Mouse (Mus musculus): Measurements from ENCODE around the gene Rnf130. TPM values are rescaled to one million over a fixed set of nuclear protein-coding genes. Genes with fewer than 3 reads are reported as not detected.

Gene Rnf130
- polyA plus RNA-seq, 1 experiment from 2014 or later, result 25.7 TPM

- Histone ChIP-seq H3K9ac (no peak overlapping the region), H3K4me2 (no peak overlapping the region), H3K27me3 (replicated peaks) (no peaks in the 10 kb centered on the region), H3K27ac (replicated peaks) (no peak overlapping the region), H3K9me3 (no peaks in the 10 kb centered on the region), H3K4me1 (no peaks in the 10 kb centered on the region), H3K36me3 (no peaks in the 10 kb centered on the region), H3K4me3 (no peak overlapping the region)
- 60% methylated on average over 2 of the region's 2 CpGs for WGBS
- ATAC-seq (ENCODE audit: extremely low read depth, insufficient number of reproducible peaks, low FRiP score, low TSS enrichment), result no peak
These were observed 30.6 kb upstream of the Rnf130 start for GRCm38 (mm10) chr11:49994536-49994935.

GRCm38 (mm10) chr11:49996398-49996797 lies 28.7 kb upstream of the Rnf130 start:
- no peaks in the 10 kb centered on the region for H3K27me3 ChIP-seq (replicated peaks)
- no peaks in the 10 kb centered on the region for H3K36me3 ChIP-seq
- no peaks in the 10 kb centered on the region for H3K4me1 ChIP-seq
- H3K4me2 ChIP-seq, result no peak overlapping the region
- no peak overlapping the region for H3K9ac ChIP-seq
- H3K9me3 ChIP-seq, result no peaks in the 10 kb centered on the region
- ATAC-seq (ENCODE audit: extremely low read depth, insufficient number of reproducible peaks, low FRiP score, low TSS enrichment), result no peak
- no peak overlapping the region for H3K4me3 ChIP-seq
- H3K27ac ChIP-seq (replicated peaks), result no peak overlapping the region
- 68% methylated on average over 4 of the region's 4 CpGs for WGBS

- ATAC-seq (ENCODE audit: extremely low read depth, insufficient number of reproducible peaks, low FRiP score, low TSS enrichment), result no peak
These were observed 27.8 kb upstream of the Rnf130 start for GRCm38 (mm10) chr11:49997321-49997720.

GRCm38 (mm10) chr11:50002853-50003252 lies 22.3 kb upstream of the Rnf130 start:
- H3K4me1 ChIP-seq, result no peaks in the 10 kb centered on the region
- H3K27me3 ChIP-seq (replicated peaks), result no peaks in the 10 kb centered on the region
- H3K9ac ChIP-seq, result no peak overlapping the region
- WGBS, result 81% methylated on average over 4 of the region's 4 CpGs
- ATAC-seq (ENCODE audit: extremely low read depth, insufficient number of reproducible peaks, low FRiP score, low TSS enrichment), result no peak
- no peaks in the 10 kb centered on the region for H3K36me3 ChIP-seq
- H3K27ac ChIP-seq (replicated peaks), result no peak overlapping the region
- H3K4me3 ChIP-seq, result no peak overlapping the region
- H3K4me2 ChIP-seq, result no peak overlapping the region
- no peaks in the 10 kb centered on the region for H3K9me3 ChIP-seq

More at GRCm38 (mm10) chr11:49997321-49997720, 27.8 kb upstream of the Rnf130 start:
- Histone ChIP-seq H3K4me2 (no peak overlapping the region), H3K27me3 (replicated peaks) (no peaks in the 10 kb centered on the region), H3K9me3 (no peaks in the 10 kb centered on the region), H3K27ac (replicated peaks) (no peak overlapping the region), H3K4me1 (no peaks in the 10 kb centered on the region), H3K9ac (no peak overlapping the region), H3K36me3 (no peaks in the 10 kb centered on the region), H3K4me3 (no peak overlapping the region)
- 73% methylated on average over 5 of the region's 5 CpGs for WGBS

- H3K4me1 ChIP-seq, result no peaks in the 10 kb centered on the region
- 71% methylated on average over 10 of the region's 10 CpGs for WGBS
- ATAC-seq (ENCODE audit: extremely low read depth, insufficient number of reproducible peaks, low FRiP score, low TSS enrichment), result no peak
- H3K4me3 ChIP-seq, result no peak overlapping the region
- no peaks in the 10 kb centered on the region for H3K36me3 ChIP-seq
- no peak overlapping the region for H3K4me2 ChIP-seq
- H3K27ac ChIP-seq (replicated peaks), result no peak overlapping the region
- no peaks in the 10 kb centered on the region for H3K27me3 ChIP-seq (replicated peaks)
- H3K9ac ChIP-seq, result no peak overlapping the region
- no peaks in the 10 kb centered on the region for H3K9me3 ChIP-seq
These were observed 17.4 kb upstream of the Rnf130 start for GRCm38 (mm10) chr11:50007776-50008175.

GRCm38 (mm10) chr11:50008231-50008630 lies 16.9 kb upstream of the Rnf130 start:
- H3K36me3 ChIP-seq, result no peaks in the 10 kb centered on the region
- H3K4me3 ChIP-seq, result no peak overlapping the region
- 42% methylated on average over 5 of the region's 5 CpGs for WGBS
- no peak for ATAC-seq (ENCODE audit: extremely low read depth, insufficient number of reproducible peaks, low FRiP score, low TSS enrichment)
- H3K4me1 ChIP-seq, result no peaks in the 10 kb centered on the region
- H3K4me2 ChIP-seq, result no peak overlapping the region
- no peak overlapping the region for H3K27ac ChIP-seq (replicated peaks)
- no peaks in the 10 kb centered on the region for H3K27me3 ChIP-seq (replicated peaks)
- no peak overlapping the region for H3K9ac ChIP-seq
- no peaks in the 10 kb centered on the region for H3K9me3 ChIP-seq

- Histone ChIP-seq H3K4me3 (no peak overlapping the region), H3K27me3 (replicated peaks) (no peaks in the 10 kb centered on the region), H3K9ac (no peak overlapping the region), H3K4me1 (peaks cover 16% of the 10 kb centered on the region), H3K9me3 (no peaks in the 10 kb centered on the region), H3K36me3 (no peaks in the 10 kb centered on the region), H3K27ac (replicated peaks) (no peak overlapping the region), H3K4me2 (no peak overlapping the region)
- 70% methylated on average over 6 of the region's 6 CpGs for WGBS
- no peak for ATAC-seq (ENCODE audit: extremely low read depth, insufficient number of reproducible peaks, low FRiP score, low TSS enrichment)
These were observed 12.1 kb upstream of the Rnf130 start for GRCm38 (mm10) chr11:50013016-50013415.

GRCm38 (mm10) chr11:50016503-50016902 lies 8.6 kb upstream of the Rnf130 start:
- H3K4me2 ChIP-seq, result no peak overlapping the region
- WGBS, result 44% methylated on average over 5 of the region's 5 CpGs
- no peaks in the 10 kb centered on the region for H3K27me3 ChIP-seq (replicated peaks)
- peaks cover 20% of the 10 kb centered on the region for H3K4me1 ChIP-seq
- no peak overlapping the region for H3K9ac ChIP-seq
- no peaks in the 10 kb centered on the region for H3K9me3 ChIP-seq
- H3K4me3 ChIP-seq, result no peak overlapping the region
- H3K27ac ChIP-seq (replicated peaks), result peak overlapping the region; percentile 61
- no peaks in the 10 kb centered on the region for H3K36me3 ChIP-seq
- no peak for ATAC-seq (ENCODE audit: extremely low read depth, insufficient number of reproducible peaks, low FRiP score, low TSS enrichment)

GRCm38 (mm10) chr11:50017511-50017910 lies 7.6 kb upstream of the Rnf130 start:
- WGBS, result 65% methylated on average over 7 of the region's 7 CpGs
- H3K4me3 ChIP-seq, result no peak overlapping the region

GRCm38 (mm10) chr11:50018848-50019247 lies 6.3 kb upstream of the Rnf130 start:
- peaks cover 5% of the 10 kb centered on the region for H3K27me3 ChIP-seq (replicated peaks)
- H3K4me3 ChIP-seq, result no peak overlapping the region
- H3K9me3 ChIP-seq, result no peaks in the 10 kb centered on the region
- no peak overlapping the region for H3K27ac ChIP-seq (replicated peaks)
- ATAC-seq (ENCODE audit: extremely low read depth, insufficient number of reproducible peaks, low FRiP score, low TSS enrichment), result no peak
- H3K9ac ChIP-seq, result no peak overlapping the region
- no peaks in the 10 kb centered on the region for H3K36me3 ChIP-seq
- peaks cover 20% of the 10 kb centered on the region for H3K4me1 ChIP-seq
- H3K4me2 ChIP-seq, result no peak overlapping the region

More at GRCm38 (mm10) chr11:50017511-50017910, 7.6 kb upstream of the Rnf130 start:
- H3K9ac ChIP-seq, result no peak overlapping the region
- peaks cover 20% of the 10 kb centered on the region for H3K4me1 ChIP-seq
- H3K27ac ChIP-seq (replicated peaks), result no peak overlapping the region
- H3K9me3 ChIP-seq, result no peaks in the 10 kb centered on the region
- no peak overlapping the region for H3K4me2 ChIP-seq
- ATAC-seq (ENCODE audit: extremely low read depth, insufficient number of reproducible peaks, low FRiP score, low TSS enrichment), result no peak
- H3K27me3 ChIP-seq (replicated peaks), result no peaks in the 10 kb centered on the region
- no peaks in the 10 kb centered on the region for H3K36me3 ChIP-seq

GRCm38 (mm10) chr11:50022085-50022484 lies 3.1 kb upstream of the Rnf130 start:
- no peak for ATAC-seq (ENCODE audit: extremely low read depth, insufficient number of reproducible peaks, low FRiP score, low TSS enrichment)
- H3K4me2 ChIP-seq, result no peak overlapping the region
- no peak overlapping the region for H3K4me3 ChIP-seq
- no peak overlapping the region for H3K27ac ChIP-seq (replicated peaks)
- no peak overlapping the region for H3K9ac ChIP-seq
- H3K4me1 ChIP-seq, result peaks cover 19% of the 10 kb centered on the region
- H3K36me3 ChIP-seq, result no peaks in the 10 kb centered on the region
- no peaks in the 10 kb centered on the region for H3K9me3 ChIP-seq
- WGBS, result 69% methylated on average over 3 of the region's 3 CpGs
- H3K27me3 ChIP-seq (replicated peaks), result peaks cover 11% of the 10 kb centered on the region

- 62% methylated on average over 6 of the region's 6 CpGs for WGBS
- no peak overlapping the region for H3K9ac ChIP-seq
These were observed 707 bp upstream of the Rnf130 start for GRCm38 (mm10) chr11:50024445-50024832.

More at GRCm38 (mm10) chr11:50024445-50024832, 707 bp upstream of the Rnf130 start:
- Histone ChIP-seq H3K4me2 (peak overlapping the region; percentile 90), H3K27me3 (replicated peaks) (peaks cover 11% of the 10 kb centered on the region), H3K9me3 (no peaks in the 10 kb centered on the region), H3K36me3 (no peaks in the 10 kb centered on the region), H3K27ac (replicated peaks) (no peak overlapping the region), H3K4me3 (peak overlapping the region; percentile 93), H3K4me1 (peaks cover 38% of the 10 kb centered on the region)
- no peak for ATAC-seq (ENCODE audit: extremely low read depth, insufficient number of reproducible peaks, low FRiP score, low TSS enrichment)
